Mouse (Mus musculus): ENCODE measurements around the gene Il17rd. TPM values are rescaled to one million over a fixed set of nuclear protein-coding genes. Genes with fewer than 3 reads are reported as not detected.

Il17rd gene
- total RNA-seq, 1 experiment, result 28.2 TPM

DNA sequence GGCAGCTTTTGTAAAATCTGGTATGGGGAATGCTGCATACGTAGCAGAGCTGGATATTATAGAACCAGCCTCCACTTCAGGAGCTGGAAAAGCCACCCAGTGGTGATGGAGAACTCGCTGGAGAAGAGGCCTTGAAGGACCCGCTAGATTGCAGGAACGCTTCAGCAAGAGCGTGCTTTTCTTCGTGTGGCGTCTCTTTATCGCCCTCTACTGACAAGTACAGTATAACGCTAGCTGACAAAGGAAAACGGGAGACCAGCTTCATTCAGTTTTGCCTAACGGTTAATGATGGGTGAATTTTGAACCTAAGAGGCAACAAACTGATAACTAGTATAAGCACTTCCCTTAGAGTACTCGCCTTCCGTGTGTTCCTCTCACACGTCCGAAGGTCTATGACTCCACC is 9.0 kb upstream of the Il17rd start:
- no peak for DNase-seq (ENCODE audit: low read depth, low spot score)
- peaks cover 0 to 3% of the 10 kb centered on the region in 2 experiments; a peak in 1 of 4 replicates for H3K4me1 ChIP-seq (ENCODE audit: control insufficient read depth in 2 of 2, insufficient read depth in 2 of 2, low read length in 2 of 2, poor library complexity in 1 of 2)
- no peaks in the 10 kb centered on the region for H3K36me3 ChIP-seq (ENCODE audit: control insufficient read depth, insufficient read depth, low read length, poor library complexity, severe bottlenecking)
- in situ Hi-C loops (cut with MboI; ENCODE audit: low sequenced_read_pairs in 2 of 2, unreplicated experiment in 2 of 2), result loop anchor here in 1 of 2 experiments (10.0 kb wide), 1 partner anchor 55 kb away; no protein-coding TSS in a partner anchor
- H3K27ac ChIP-seq (ENCODE audit: insufficient read depth, low read depth, low read length, poor library complexity, severe bottlenecking), result no peak overlapping the region
- peak; percentile 60; the same call in 1 of the 2 replicates for TF ChIP-seq ZC3H11A (IDR thresholded peaks at IDR 0.05; ENCODE audit: borderline replicate concordance, low read depth, low read length)
- TF ChIP-seq MAFK (IDR thresholded peaks at IDR 0.05; ENCODE audit: insufficient read depth, low read depth, low read length), result no peak
- no peak for TF ChIP-seq HCFC1 (IDR thresholded peaks at IDR 0.05; ENCODE audit: borderline replicate concordance, insufficient read depth, low read length)
- TF ChIP-seq CHD2 (IDR thresholded peaks at IDR 0.05; ENCODE audit: low read depth, low read length), result no peak
- TF ChIP-seq ZNF384 (IDR thresholded peaks at IDR 0.05; ENCODE audit: low read depth, low read length), result no peak
- H3K4me3 ChIP-seq (ENCODE audit: insufficient read depth in 1 of 2, low read depth in 1 of 2, low read length in 2 of 2, poor library complexity in 1 of 2, severe bottlenecking in 1 of 2), result no peak overlapping the region
- no peaks in the 10 kb centered on the region for H3K9me3 ChIP-seq (ENCODE audit: control insufficient read depth, insufficient read depth, low read depth, low read length)
- no peak overlapping the region for H3K9ac ChIP-seq (ENCODE audit: insufficient read depth, low read depth, low read length, poor library complexity, severe bottlenecking)

DNA sequence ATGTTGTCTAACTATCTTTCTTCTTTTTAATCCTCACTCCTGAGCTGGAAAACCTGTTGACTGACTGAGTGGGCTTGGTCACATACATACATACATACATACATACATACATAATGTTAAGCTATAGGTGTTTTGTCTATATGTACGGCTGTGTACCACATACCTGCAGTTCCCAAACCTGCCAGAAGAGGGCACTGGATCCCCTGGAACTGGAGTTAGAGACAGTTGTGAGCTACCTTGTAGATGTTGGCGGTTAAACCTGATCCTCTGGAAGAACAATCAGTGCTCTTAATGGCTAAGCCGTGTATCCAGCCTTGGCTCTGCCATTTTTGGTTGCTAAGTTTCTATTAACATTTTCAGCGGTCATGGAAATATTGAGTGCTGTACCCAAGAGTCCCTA is 7.6 kb upstream of the Il17rd start:
- no peak overlapping the region for H3K4me3 ChIP-seq (ENCODE audit: insufficient read depth in 1 of 2, low read depth in 1 of 2, low read length in 2 of 2, poor library complexity in 1 of 2, severe bottlenecking in 1 of 2)
- peak; percentile 85 for DNase-seq (ENCODE audit: low read depth, low spot score)
- H3K9ac ChIP-seq (ENCODE audit: insufficient read depth, low read depth, low read length, poor library complexity, severe bottlenecking), result no peak overlapping the region
- H3K27ac ChIP-seq (ENCODE audit: insufficient read depth, low read depth, low read length, poor library complexity, severe bottlenecking), result no peak overlapping the region
- in situ Hi-C loops (cut with MboI; ENCODE audit: low sequenced_read_pairs in 2 of 2, unreplicated experiment in 2 of 2), result loop anchor here in 1 of 2 experiments (10.0 kb wide), 1 partner anchor 54 kb away; no protein-coding TSS in a partner anchor
- H3K36me3 ChIP-seq (ENCODE audit: control insufficient read depth, insufficient read depth, low read length, poor library complexity, severe bottlenecking), result no peaks in the 10 kb centered on the region
- peaks cover 0 to 3% of the 10 kb centered on the region in 2 experiments; a peak in 1 of 4 replicates for H3K4me1 ChIP-seq (ENCODE audit: control insufficient read depth in 2 of 2, insufficient read depth in 2 of 2, low read length in 2 of 2, poor library complexity in 1 of 2)
- H3K9me3 ChIP-seq (ENCODE audit: control insufficient read depth, insufficient read depth, low read depth, low read length), result no peaks in the 10 kb centered on the region
- TF ChIP-seq CHD2 (IDR thresholded peaks at IDR 0.05; ENCODE audit: low read depth, low read length) (no peak), HCFC1 (IDR thresholded peaks at IDR 0.05; ENCODE audit: borderline replicate concordance, insufficient read depth, low read length) (no peak), ZC3H11A (IDR thresholded peaks at IDR 0.05; ENCODE audit: borderline replicate concordance, low read depth, low read length) (peak; percentile 68; the same call in 1 of the 2 replicates), MAFK (IDR thresholded peaks at IDR 0.05; ENCODE audit: insufficient read depth, low read depth, low read length) (no peak)

DNA sequence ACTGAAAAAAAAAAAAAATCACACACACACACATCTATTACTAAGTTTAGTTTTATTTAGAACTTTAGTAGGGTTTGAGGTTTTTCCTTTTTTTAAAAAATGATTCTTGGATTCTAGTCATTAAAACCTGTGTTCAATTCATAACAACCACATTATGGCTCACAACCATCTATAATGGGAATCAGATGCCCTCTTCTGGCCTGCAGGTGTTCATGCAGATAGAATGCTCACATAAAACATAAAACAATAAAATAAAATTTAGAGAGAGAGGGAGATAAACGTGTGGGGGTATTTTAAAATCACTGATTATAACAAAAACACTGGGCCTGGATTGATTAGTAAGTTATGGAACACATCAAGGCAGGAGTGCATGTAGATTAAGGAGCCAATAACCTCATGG is 1.2 kb upstream of the Il17rd start:
- Histone ChIP-seq H3K4me1 (ENCODE audit: control insufficient read depth in 2 of 2, insufficient read depth in 2 of 2, low read length in 2 of 2, poor library complexity in 1 of 2) (peaks cover 0 to 14% of the 10 kb centered on the region in 2 experiments; a peak in 3 of 4 replicates), H3K9ac (ENCODE audit: insufficient read depth, low read depth, low read length, poor library complexity, severe bottlenecking) (no peak overlapping the region), H3K9me3 (ENCODE audit: control insufficient read depth, insufficient read depth, low read depth, low read length) (no peaks in the 10 kb centered on the region), H3K36me3 (ENCODE audit: control insufficient read depth, insufficient read depth, low read length, poor library complexity, severe bottlenecking) (no peaks in the 10 kb centered on the region), H3K4me3 (ENCODE audit: insufficient read depth in 1 of 2, low read depth in 1 of 2, low read length in 2 of 2, poor library complexity in 1 of 2, severe bottlenecking in 1 of 2) (no peak overlapping the region), H3K27ac (ENCODE audit: insufficient read depth, low read depth, low read length, poor library complexity, severe bottlenecking) (no peak overlapping the region; the same call in 1 of the 2 replicates)
- TF ChIP-seq ZNF384 (IDR thresholded peaks at IDR 0.05; ENCODE audit: low read depth, low read length), result no peak
- no peak for TF ChIP-seq ZC3H11A (IDR thresholded peaks at IDR 0.05; ENCODE audit: borderline replicate concordance, low read depth, low read length)
- TF ChIP-seq HCFC1 (IDR thresholded peaks at IDR 0.05; ENCODE audit: borderline replicate concordance, insufficient read depth, low read length), result no peak
- no peak for TF ChIP-seq MAFK (IDR thresholded peaks at IDR 0.05; ENCODE audit: insufficient read depth, low read depth, low read length)
- TF ChIP-seq CHD2 (IDR thresholded peaks at IDR 0.05; ENCODE audit: low read depth, low read length), result no peak
- no peak for DNase-seq (ENCODE audit: low read depth, low spot score)
- in situ Hi-C loops (cut with MboI; ENCODE audit: low sequenced_read_pairs in 2 of 2, unreplicated experiment in 2 of 2), result loop anchor here in 1 of 2 experiments (10.0 kb wide), 1 partner anchor 47 kb away; no protein-coding TSS in a partner anchor

DNA sequence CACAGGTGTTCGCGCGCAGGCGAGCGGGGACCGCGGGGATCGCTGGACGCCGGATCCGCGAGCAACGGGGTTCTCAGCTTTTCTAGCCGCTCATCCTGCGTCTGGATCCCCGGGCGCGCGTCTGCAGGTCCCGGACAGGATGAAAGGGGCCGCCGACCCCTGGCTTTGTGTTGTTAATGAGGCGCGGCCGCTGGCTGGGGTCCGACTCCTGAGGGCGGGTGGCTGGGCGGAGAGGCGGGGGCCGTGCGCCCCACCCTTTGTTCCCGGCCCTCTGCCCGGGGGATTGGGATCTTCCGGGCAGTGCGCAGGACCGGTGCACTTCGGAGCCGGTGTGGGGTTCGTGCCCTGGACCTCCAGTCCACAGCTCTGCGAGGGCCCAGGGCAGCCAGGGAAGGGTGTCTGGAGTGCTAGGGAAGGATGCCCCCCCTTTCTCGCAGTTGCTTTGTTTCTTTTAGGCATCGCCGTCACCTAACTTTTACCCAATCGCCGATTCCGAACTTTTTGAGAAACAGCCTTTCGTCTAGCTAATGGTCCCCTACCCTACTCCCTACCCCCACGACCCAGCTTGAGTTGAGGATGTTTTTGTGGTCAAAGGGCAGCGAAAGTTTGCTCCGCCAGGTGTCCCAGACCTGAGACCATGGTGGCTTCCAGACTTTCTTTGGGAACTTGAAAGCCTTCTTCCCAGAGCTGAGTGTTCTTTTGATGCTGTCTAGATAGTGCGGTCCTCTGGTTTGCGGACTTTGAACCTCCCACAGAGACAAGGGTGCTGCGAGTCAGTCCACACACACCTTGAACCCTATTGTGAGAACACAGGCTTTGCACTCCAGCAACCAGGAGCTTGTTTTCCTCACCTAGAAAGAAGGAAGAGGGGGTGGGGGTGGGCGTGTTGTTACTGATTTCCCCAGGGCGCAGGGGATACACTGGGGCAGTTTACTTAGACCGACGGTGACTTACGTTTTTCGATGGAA is 824 bp downstream of the Il17rd start:
- Histone ChIP-seq H3K9me3 (ENCODE audit: control insufficient read depth, insufficient read depth, low read depth, low read length) (no peaks in the 10 kb centered on the region), H3K36me3 (ENCODE audit: control insufficient read depth, insufficient read depth, low read length, poor library complexity, severe bottlenecking) (no peaks in the 10 kb centered on the region), H3K4me1 (ENCODE audit: control insufficient read depth in 2 of 2, insufficient read depth in 2 of 2, low read length in 2 of 2, poor library complexity in 1 of 2) (peaks cover 0 to 26% of the 10 kb centered on the region in 2 experiments; a peak in 3 of 4 replicates), H3K27ac (ENCODE audit: insufficient read depth, low read depth, low read length, poor library complexity, severe bottlenecking) (peak overlapping the region; percentile 84), H3K9ac (ENCODE audit: insufficient read depth, low read depth, low read length, poor library complexity, severe bottlenecking) (peak overlapping the region; percentile 76), H3K4me3 (ENCODE audit: insufficient read depth in 1 of 2, low read depth in 1 of 2, low read length in 2 of 2, poor library complexity in 1 of 2, severe bottlenecking in 1 of 2) (peak overlapping the region; percentile 79 to 89)
- TF ChIP-seq ZC3H11A (IDR thresholded peaks at IDR 0.05; ENCODE audit: borderline replicate concordance, low read depth, low read length), result no peak
- TF ChIP-seq MAFK (IDR thresholded peaks at IDR 0.05; ENCODE audit: insufficient read depth, low read depth, low read length), result no peak
- 0 out of 2 replicates have a peak, but pooled peaks have one; percentile 21 for TF ChIP-seq CHD2 (IDR thresholded peaks at IDR 0.05; ENCODE audit: low read depth, low read length)
- no peak for TF ChIP-seq ZNF384 (IDR thresholded peaks at IDR 0.05; ENCODE audit: low read depth, low read length)
- peak; percentile 44; the same call in 1 of the 2 replicates for TF ChIP-seq HCFC1 (IDR thresholded peaks at IDR 0.05; ENCODE audit: borderline replicate concordance, insufficient read depth, low read length)
- peak; percentile 82 for DNase-seq (ENCODE audit: low read depth, low spot score)
- in situ Hi-C loops (cut with MboI; ENCODE audit: low sequenced_read_pairs in 2 of 2, unreplicated experiment in 2 of 2), result loop anchor here in 1 of 2 experiments (10.0 kb wide), 1 partner anchor 45 kb away; no protein-coding TSS in a partner anchor
